Mouse (Mus musculus) intestine, embryonic 16.5 days (tissue): ENCODE measurements around the gene Caprin2. TPM values are rescaled to one million over a fixed set of nuclear protein-coding genes. Genes with fewer than 3 reads are reported as not detected.
"Not testable (repeated sequence)": the region's sequence is repeated elsewhere in the genome, so short reads cannot be mapped to it uniquely, and the experiment has no call there.

Experiments
- ATAC-seq: fragments of 200-750 bp; cut with Nextera tagmentation; 2 replicates; pipeline ENCODE4 v1.8.0; 2017; ENCODE audit warnings: moderate TSS enrichment, moderate library complexity
- H3K27ac ChIP-seq: fragments of 300-500 bp; sonication (generic); 2 replicates; pipeline ENCODE4 v1.5.1; 2014; ENCODE audit warnings: mild to moderate bottlenecking, low read length
- H3K27me3 ChIP-seq: fragments of 300-500 bp; sonication (generic); replicated peaks from 2 replicates; pipeline ENCODE4 v1.6.1; 2014; ENCODE audit warnings: low read length, control low read depth, mixed read lengths; ENCODE audit not compliant: control insufficient read depth, insufficient read depth
- H3K36me3 ChIP-seq: fragments of 300-500 bp; sonication (generic); 2 replicates; pipeline ENCODE4 v1.6.1; 2014; ENCODE audit warnings: low read length, control low read depth; ENCODE audit not compliant: control insufficient read depth, insufficient read depth
- H3K4me1 ChIP-seq: fragments of 300-500 bp; sonication (generic); 2 replicates; pipeline ENCODE4 v1.6.1; 2014; ENCODE audit warnings: low read length, control low read depth, mixed read lengths; ENCODE audit not compliant: control insufficient read depth, insufficient read depth
- H3K4me2 ChIP-seq: fragments of 300-500 bp; sonication (generic); 2 replicates; pipeline ENCODE4 v1.6.1; 2014; ENCODE audit warnings: low read depth, low read length, control low read depth
- H3K4me3 ChIP-seq: fragments of 300-500 bp; sonication (generic); 2 replicates; pipeline ENCODE4 v1.5.1; 2014; ENCODE audit warnings: mild to moderate bottlenecking, low read length
- H3K9ac ChIP-seq: fragments of 300-500 bp; sonication (generic); 2 replicates; pipeline ENCODE4 v1.6.1; 2014; ENCODE audit warnings: low read depth, low read length
- H3K9me3 ChIP-seq: fragments of 300-500 bp; sonication (generic); 2 replicates; pipeline ENCODE4 v1.6.1; 2016; ENCODE audit warnings: low read length, control low read depth; ENCODE audit not compliant: control insufficient read depth
- WGBS: fragments of 180-500 bp; shearing (Covaris S2); extraction: QIAGEN DNeasy Blood & Tissue Kit; methylation state at CpG from one replicate; pipeline ENCODE4 v1.1.7; 2014; 5-methylcytosine and 5-hydroxymethylcytosine counted together
- polyA plus RNA-seq: library from polyadenylated mRNA; unstranded; fragments of >200 nt; fragmentation: Nextera tagmentation; extraction: Ambion mirVana; gene quantifications from 2 replicates; pipeline ENCODE4 v1.2.1, GENCODE M21; 2015

Caprin2 gene
- polyA plus RNA-seq, 1 experiment from 2014 or later, result 14.1 TPM

DNA sequence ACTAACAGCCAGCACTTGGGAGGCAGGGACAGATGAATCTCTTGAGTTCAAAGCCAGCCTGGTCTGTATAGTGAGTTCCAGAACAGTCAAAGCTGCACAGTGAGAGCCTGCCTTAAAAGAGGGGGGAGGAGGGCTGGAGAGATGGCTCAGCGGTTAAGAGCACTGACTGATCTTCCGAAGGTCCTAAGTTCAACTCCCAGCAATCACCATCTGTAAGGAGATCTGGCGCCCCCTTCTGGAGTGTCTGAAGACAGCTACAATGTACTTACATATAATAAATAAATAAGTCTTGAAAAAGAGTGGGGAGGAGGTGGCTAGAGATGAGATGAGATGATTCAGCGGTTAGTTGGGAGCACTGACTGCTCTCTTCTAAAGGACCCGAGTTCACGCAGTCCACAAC, 35.2 kb upstream of the Caprin2 start:
- Histone ChIP-seq H3K36me3 (peaks cover 6% of the 10 kb centered on the region), H3K27me3 (no peaks in the 10 kb centered on the region), H3K27ac (no peak overlapping the region), H3K9me3 (no peaks in the 10 kb centered on the region), H3K9ac (no peak overlapping the region), H3K4me1 (peaks cover 11% of the 10 kb centered on the region), H3K4me2 (no peak overlapping the region), H3K4me3 (no peak overlapping the region)
- 82% methylated on average over 6 of the region's 6 CpGs for WGBS
- ATAC-seq, result no peak

DNA sequence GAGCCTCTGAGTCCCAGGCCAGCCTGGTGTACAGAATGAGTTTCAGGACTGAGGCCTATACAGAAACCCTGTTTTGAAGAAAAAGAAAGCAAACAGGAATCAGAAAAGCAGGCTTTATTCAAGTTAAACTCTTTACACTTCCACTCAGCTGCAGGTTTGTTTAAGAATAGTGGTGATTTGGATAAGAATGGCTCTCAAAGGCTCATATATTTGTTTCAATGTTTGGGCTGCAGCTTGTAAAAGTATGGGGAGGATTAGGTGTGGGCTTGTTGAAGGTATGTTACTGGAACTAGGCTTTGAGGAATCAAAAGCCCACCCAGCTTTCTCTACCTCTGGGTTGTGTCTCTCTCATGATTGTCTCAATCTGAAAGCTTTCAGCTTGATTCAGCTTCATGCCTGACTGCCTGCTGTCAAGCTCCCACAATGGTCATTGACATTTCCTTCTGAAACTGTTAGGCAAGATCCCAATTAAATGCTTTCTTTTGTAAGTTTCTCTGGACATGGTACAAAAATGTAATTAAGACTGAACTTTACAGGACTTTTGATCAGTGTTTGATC, 22.9 kb upstream of the Caprin2 start:
- H3K27ac ChIP-seq, result no peak overlapping the region
- no peak for ATAC-seq
- H3K4me3 ChIP-seq, result no peak overlapping the region
- H3K4me2 ChIP-seq, result no peak overlapping the region
- H3K9ac ChIP-seq, result no peak overlapping the region
- 0 out of 2 replicates have a peak, but pooled peaks cover 3% of the 10 kb centered on the region for H3K36me3 ChIP-seq
- H3K27me3 ChIP-seq, result no peaks in the 10 kb centered on the region
- 0 out of 2 replicates have a peak, but pooled peaks cover 2% of the 10 kb centered on the region for H3K4me1 ChIP-seq
- no peaks in the 10 kb centered on the region for H3K9me3 ChIP-seq

DNA sequence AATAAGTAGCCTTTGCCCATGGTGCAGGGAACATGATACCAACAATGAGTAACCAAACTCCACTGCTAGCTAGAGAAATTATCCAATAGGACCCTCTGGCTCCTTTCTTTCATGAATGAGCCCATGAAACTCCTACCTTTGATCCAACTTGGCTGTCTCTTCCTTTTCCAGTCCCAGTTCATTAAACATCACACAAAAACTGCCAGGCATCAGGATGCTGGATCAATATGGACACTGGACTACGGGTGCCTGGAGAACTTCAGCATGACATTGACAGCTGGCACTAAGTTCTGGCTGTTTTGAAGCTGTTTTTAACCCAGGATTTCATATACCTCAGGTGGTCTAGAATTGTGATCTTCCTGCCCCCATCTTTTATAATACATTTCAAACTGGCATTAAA, 21.6 kb upstream of the Caprin2 start:
- Histone ChIP-seq H3K36me3 (0 out of 2 replicates have a peak, but pooled peaks cover 3% of the 10 kb centered on the region), H3K4me3 (no peak overlapping the region), H3K4me1 (0 out of 2 replicates have a peak, but pooled peaks cover 2% of the 10 kb centered on the region), H3K4me2 (no peak overlapping the region), H3K9ac (no peak overlapping the region), H3K27me3 (no peaks in the 10 kb centered on the region), H3K27ac (no peak overlapping the region), H3K9me3 (no peaks in the 10 kb centered on the region)
- no peak for ATAC-seq
- WGBS, result 54% methylated on average over 1 of the region's 1 CpGs

DNA sequence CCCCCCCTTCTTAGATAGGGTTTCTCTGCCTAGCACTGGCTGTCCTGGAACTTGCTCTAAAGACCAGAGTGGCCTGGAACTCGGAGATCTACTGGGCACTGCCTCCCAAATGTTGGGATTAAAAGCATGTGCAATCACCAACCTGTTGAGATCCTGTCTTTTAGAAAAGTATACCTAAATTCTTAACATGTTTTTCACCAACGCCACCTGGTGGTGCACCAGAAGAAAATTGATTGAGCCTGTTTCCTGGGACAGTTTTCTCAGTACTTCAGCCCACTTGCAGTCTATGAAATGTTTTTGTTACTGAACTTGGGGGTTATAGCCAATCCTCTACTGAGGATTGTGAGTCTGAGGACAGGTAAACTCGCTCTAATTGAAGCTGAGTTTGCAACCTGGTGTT, 20.8 kb upstream of the Caprin2 start:
- 0 out of 2 replicates have a peak, but pooled peaks cover 2% of the 10 kb centered on the region for H3K4me1 ChIP-seq
- no peak overlapping the region for H3K4me3 ChIP-seq
- H3K9ac ChIP-seq, result no peak overlapping the region
- no peak for ATAC-seq
- no peaks in the 10 kb centered on the region for H3K9me3 ChIP-seq
- H3K4me2 ChIP-seq, result no peak overlapping the region
- 0 out of 2 replicates have a peak, but pooled peaks cover 3% of the 10 kb centered on the region for H3K36me3 ChIP-seq
- H3K27ac ChIP-seq, result no peak overlapping the region
- 42% methylated on average over 3 of the region's 3 CpGs for WGBS
- no peaks in the 10 kb centered on the region for H3K27me3 ChIP-seq

DNA sequence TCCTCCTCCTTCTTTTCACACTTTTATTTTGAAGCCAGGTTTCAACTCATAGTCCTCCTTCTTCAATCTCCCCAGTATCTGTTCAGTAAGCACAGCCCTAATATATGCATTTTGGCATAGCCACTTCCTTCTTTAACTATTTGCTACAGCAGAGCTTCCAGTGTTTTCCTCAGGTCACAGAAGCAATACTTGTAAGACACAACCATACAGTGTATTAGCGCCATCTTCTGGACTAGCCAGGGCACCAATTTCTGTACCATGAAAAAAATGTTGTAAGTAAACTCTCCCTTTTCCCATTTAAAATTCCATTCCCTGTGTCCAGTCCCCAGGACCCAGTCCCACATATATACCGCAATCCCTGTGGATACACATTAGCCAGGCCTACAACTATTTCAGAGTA, 17.9 kb upstream of the Caprin2 start:
- WGBS, result 8% methylated on average over 2 of the region's 2 CpGs
- ATAC-seq, result peak; percentile 76
- H3K9me3 ChIP-seq, result no peaks in the 10 kb centered on the region
- 0 out of 2 replicates have a peak, but pooled peaks cover 2% of the 10 kb centered on the region for H3K4me1 ChIP-seq
- no peaks in the 10 kb centered on the region for H3K27me3 ChIP-seq
- no peak overlapping the region for H3K9ac ChIP-seq
- no peaks in the 10 kb centered on the region for H3K36me3 ChIP-seq
- H3K4me2 ChIP-seq, result no peak overlapping the region
- no peak overlapping the region for H3K4me3 ChIP-seq
- no peak overlapping the region for H3K27ac ChIP-seq

DNA sequence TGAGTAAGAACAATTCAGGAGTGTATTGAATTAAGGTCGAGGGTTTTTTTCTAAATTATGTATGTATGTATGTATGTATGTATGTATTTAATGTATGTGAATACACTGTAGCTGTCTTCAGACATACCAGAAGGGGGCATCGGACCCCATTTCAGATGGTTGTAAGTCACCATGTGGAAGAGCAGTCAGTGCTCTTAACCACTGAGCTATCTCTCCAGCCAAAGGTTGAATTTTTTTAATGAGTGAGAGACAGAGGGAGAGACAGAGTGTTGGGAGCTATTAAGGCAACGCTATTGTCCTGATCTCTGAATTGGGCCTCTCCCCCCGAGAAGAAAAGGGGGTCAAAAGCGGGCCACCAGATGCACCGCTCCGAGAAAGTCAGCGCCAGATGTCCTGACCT, 15.9 kb upstream of the Caprin2 start:
- H3K36me3 ChIP-seq, H3K27ac ChIP-seq, H3K4me3 ChIP-seq, H3K4me2 ChIP-seq, H3K9me3 ChIP-seq, H3K4me1 ChIP-seq, H3K27me3 ChIP-seq, ATAC-seq, H3K9ac ChIP-seq: not testable (repeated sequence)
- WGBS, result 82% methylated on average over 8 of the region's 8 CpGs

DNA sequence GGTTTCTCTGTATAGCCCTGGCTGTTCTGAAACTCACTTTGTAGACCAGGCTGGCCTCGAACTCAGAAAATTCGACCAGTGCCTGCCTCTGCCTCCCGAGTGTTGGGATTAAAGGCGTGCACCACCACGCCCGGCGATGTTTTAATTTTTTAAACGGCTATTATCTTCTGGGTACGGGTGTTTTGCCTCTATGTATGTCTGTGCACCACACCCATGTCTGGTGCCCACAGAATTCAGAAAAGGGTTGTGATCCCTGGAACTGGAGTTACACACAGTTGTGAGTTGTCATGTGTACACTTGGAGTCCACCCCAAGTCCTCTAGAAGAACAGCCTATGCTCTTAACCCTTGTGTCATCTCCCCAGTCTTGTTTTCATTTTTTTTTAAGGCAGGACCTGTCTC, 10.9 kb upstream of the Caprin2 start:
- WGBS, result 91% methylated on average over 9 of the region's 9 CpGs
- Histone ChIP-seq H3K4me2 (no peak overlapping the region), H3K9ac (no peak overlapping the region), H3K27ac (no peak overlapping the region), H3K9me3 (no peaks in the 10 kb centered on the region), H3K27me3 (no peaks in the 10 kb centered on the region), H3K4me3 (no peak overlapping the region), H3K36me3 (no peaks in the 10 kb centered on the region), H3K4me1 (no peaks in the 10 kb centered on the region)
- ATAC-seq, result no peak

DNA sequence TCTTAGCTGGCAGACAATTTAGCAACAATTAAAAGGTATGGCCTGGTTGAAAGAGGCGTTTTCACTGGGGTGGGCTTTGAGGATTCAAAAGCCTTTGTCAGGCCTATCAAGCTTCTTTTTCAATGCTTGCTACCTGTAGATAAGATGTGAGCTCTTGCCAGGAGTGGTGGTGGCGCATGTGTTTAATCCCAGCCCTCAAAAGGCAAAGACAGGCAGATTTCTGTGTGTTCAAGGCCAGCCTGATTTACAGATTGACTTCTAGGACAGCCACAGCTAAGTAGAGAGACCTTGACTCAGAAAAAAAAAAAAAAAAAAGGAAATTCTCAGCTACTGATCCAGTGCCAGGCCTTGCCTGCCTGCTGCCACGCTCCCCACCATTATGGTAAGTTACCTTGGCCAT, 6.7 kb upstream of the Caprin2 start:
- ATAC-seq, result no peak

DNA sequence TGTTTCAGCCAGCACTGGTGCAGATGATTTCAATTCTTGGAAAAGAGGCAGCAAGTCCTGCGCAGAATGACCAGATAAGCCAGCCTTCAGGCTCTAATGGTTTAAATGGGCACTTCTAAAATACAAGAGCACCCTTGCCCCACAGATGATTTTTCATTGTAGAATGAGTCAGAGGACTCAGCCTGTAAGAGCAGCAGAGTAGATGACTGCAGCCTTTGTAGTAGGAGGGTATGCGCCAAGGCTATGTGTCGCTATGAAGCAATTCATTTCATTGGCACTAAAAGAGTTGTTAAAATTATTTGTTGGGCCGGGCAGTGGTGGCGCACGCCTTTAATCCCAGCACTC, 442 bp upstream of the Caprin2 start:
- Histone ChIP-seq H3K4me3 (peak overlapping the region; percentile 75), H3K9me3 (no peaks in the 10 kb centered on the region), H3K4me2 (peak overlapping the region; percentile 89), H3K27ac (peak overlapping the region; percentile 65), H3K9ac (peak overlapping the region; percentile 84), H3K27me3 (no peaks in the 10 kb centered on the region), H3K36me3 (no peaks in the 10 kb centered on the region), H3K4me1 (no peaks in the 10 kb centered on the region)
- WGBS, result 48% methylated on average over 6 of the region's 6 CpGs
- ATAC-seq, result peak; percentile 49

More for the DNA sequence above, 6.7 kb upstream of the Caprin2 start:
- Histone ChIP-seq H3K9me3 (no peaks in the 10 kb centered on the region), H3K27ac (no peak overlapping the region), H3K36me3 (no peaks in the 10 kb centered on the region), H3K4me3 (no peak overlapping the region), H3K4me1 (no peaks in the 10 kb centered on the region), H3K9ac (no peak overlapping the region), H3K27me3 (no peaks in the 10 kb centered on the region), H3K4me2 (no peak overlapping the region)
- 75% methylated on average over 3 of the region's 3 CpGs for WGBS
